Mouse (Mus musculus): ENCODE data around the gene Sik3.

Gene Sik3

DNA sequence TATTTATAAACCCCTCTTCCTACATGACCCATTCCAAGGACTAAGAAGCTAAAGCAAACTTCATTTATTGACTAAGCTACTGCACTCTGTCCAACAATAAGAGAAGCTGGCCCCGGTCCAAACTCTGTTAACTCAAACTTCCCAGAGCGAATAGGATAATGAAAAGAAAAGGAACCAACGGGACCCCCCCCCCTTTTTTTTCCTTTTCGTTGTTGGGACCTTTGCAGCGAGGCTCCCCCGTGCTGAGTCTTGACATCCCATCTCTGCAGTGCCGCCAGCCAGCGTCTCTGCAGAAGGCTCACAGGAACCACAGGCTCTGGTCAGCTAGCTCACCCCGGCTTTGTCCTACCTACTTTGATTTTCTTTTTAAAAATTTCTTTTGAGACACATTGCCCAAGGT, 3.2 kb downstream of the Sik3 start:
- DNase-seq (ENCODE audit: low read depth, low spot score): no peak

GRCm38 (mm10) chr9:46016417-46016816, 3.8 kb downstream of the Sik3 start:
- DNase-seq (ENCODE audit: low read depth, low spot score): no peak

GRCm38 (mm10) chr9:46018316-46018715, 5.7 kb downstream of the Sik3 start:
- no peak for DNase-seq (ENCODE audit: low read depth, low spot score)

- no peak for DNase-seq (ENCODE audit: low read depth, low spot score)
Observed at GRCm38 (mm10) chr9:46019975-46020374, 7.4 kb downstream of the Sik3 start.

- no peak for DNase-seq (ENCODE audit: low read depth, low spot score)
Observed at GRCm38 (mm10) chr9:46023591-46023990, 11.0 kb downstream of the Sik3 start.

GRCm38 (mm10) chr9:46026058-46026849, 13.6 kb downstream of the Sik3 start:
- no peak for DNase-seq (ENCODE audit: low read depth, low spot score)

DNA sequence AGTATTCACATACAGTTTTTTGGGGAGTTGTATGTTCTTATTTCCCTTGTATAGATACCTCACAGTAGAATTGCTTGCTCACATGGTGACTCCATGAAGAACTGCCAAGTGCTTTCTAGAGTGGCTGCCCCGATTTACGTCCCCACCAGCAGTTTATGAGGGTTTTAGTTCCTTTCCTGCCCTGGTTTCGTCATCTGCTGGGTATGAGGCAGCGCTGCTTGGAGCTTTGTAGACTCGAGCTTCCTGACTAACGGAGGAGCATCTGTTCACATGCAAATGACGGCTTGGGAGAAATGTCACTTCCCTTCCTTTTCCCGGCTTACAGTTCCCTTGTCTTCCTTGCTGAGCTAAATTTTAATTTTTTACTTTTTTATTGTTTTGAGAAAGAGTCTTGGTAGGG, 15.4 kb downstream of the Sik3 start:
- DNase-seq (ENCODE audit: low read depth, low spot score): peak; percentile 50

DNA sequence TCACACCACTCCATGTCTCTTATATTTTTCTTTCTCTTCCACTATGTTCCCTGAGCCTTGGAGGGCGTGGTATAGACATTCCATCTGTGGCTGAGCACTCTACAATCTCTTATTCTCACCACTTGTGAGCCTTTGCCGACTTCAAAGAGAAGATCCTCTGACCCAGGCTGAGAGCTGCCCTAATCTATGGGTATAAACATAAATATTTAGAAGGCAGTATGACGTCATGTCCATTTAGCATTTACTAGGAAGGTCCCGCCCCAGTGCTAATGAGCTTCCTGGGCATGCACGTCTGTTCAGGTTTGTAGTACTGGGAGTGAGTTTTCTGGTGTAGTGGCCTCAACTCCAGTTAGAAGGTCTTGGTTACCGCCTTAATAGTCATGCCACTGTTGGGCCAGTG, 16.9 kb downstream of the Sik3 start:
- peak; percentile 73 for DNase-seq (ENCODE audit: low read depth, low spot score)

DNA sequence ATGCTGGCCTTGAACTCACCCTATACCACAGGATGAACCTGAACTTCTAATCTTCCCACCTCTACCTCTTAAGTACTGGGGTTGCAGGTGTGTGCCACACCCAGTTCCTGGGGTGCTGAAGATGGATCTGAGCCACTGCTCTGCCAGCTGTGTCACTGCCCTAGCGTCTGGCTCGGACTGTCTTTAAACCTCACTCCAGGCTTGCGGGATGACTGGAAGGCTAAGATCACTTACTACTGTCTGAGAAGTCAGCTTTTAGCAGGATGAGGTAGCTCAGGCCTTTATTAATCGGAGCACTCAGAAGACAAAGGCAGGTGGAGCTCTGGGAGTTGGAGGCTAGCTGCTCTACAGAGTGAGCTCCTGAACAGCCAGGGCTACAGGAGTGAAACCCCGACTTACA, 17.6 kb downstream of the Sik3 start:
- peak; percentile 73 for DNase-seq (ENCODE audit: low read depth, low spot score)

DNA sequence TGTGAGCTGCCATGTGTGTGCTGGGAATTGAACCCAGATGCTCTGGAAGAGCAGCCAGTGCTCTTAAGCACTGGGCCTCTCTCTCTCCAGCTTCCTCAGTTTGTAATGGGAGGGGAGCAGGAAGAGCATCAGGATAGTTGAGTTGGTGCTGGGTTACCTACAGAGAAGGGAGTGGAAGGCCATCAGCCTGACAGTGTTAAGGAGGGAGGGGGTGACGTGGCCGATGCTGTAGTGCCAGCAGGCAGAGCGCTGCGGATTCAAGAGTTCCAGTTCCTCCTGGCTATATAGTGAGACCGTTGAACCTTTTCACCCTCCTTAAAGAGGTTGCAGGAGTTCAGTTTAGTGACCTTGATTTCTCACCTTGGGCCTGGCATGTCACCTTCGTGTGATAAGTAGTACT, 18.3 kb downstream of the Sik3 start:
- DNase-seq (ENCODE audit: low read depth, low spot score): peak; percentile 47

GRCm38 (mm10) chr9:46032190-46032589, 19.6 kb downstream of the Sik3 start:
- no peak for DNase-seq (ENCODE audit: low read depth, low spot score)

GRCm38 (mm10) chr9:46033058-46033457, 20.4 kb downstream of the Sik3 start:
- DNase-seq (ENCODE audit: low read depth, low spot score): no peak

DNA sequence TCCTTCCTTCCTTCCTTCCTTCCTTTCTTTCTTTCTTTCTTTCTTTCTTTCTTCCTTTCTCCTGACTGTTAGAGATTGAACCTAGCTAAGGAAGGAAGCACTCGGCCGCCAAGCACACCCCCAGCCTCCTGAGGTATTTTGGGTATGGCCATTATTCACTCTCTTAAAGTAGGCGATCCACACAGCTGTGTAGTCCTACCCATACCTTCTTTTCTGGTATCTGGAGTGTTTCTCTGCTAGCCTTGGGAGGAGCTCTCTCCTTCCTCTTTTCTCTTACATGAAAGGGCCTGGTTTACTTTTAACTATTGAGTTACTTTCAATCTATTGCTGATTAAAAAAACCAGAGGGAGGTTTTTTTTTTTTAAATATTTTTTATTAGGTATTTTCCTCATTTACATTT, 21.2 kb downstream of the Sik3 start:
- no peak for DNase-seq (ENCODE audit: low read depth, low spot score)

DNA sequence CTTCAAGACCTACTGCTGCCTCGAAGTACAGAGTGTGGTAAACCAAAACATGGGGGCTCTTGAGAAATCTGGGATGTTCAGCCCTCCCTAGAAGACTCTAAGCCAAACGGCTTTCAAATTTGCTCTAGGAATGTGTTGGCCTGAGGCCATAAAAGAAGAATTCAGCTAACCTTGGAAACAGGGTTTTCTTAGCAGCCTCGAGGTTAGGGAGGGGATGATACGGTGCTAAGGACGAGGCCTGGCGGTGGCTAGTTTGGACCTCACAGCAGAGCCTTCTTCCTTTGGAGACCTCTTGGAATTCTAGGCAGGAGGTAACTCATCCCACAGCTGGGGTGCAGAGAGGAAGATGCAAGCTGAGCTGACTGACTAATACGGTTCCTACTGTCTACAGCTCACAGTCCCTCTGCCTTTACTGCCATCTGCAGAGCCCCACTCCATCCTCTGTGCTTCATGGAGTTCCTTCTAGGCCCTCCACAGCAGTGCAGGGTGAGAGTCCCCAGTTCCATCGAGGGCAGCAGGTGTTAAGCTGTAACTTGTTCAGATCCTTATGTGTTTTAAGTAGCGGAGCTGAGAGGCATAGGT, 22.8 kb downstream of the Sik3 start:
- DNase-seq (ENCODE audit: low read depth, low spot score): peak; percentile 59

DNA sequence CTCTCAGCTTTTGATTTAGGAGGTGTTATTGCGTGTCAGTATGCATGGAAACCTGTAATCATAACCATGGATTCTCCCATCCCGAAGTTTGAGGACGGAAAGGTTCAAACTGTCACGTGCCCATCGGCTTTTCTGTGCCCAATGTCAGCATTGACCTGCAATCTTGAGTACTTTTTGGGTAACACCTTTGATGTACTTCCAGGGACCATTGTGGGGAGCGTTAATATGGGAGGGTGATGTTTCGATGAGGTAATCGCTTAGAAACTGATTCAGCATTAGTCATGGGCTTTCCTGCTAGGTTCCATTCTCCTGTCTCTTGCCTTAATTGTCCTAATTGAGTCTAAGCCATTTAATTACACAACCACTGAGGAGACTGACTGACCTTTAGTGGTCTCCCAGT, 24.3 kb downstream of the Sik3 start:
- DNase-seq (ENCODE audit: low read depth, low spot score): no peak

DNA sequence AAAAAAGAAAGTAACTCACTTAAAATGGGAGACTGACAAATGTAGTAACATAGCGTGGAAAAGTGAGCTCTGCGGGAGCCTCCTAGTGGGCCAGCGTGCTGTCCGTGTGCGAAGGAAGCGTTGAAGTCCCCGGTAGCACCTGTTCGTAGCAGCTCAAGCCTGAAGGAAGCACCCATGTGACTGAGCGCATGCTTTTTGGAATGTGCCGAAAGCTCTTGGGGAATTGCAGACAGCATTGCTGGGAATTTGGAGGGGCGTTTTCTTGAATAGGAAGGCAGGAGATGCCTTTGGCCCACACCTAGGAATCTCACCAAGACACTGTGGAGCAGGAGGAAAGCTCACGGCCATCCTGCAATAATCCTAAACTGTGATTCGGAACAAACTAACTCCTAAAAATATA, 26.2 kb downstream of the Sik3 start:
- no peak for DNase-seq (ENCODE audit: low read depth, low spot score)

DNA sequence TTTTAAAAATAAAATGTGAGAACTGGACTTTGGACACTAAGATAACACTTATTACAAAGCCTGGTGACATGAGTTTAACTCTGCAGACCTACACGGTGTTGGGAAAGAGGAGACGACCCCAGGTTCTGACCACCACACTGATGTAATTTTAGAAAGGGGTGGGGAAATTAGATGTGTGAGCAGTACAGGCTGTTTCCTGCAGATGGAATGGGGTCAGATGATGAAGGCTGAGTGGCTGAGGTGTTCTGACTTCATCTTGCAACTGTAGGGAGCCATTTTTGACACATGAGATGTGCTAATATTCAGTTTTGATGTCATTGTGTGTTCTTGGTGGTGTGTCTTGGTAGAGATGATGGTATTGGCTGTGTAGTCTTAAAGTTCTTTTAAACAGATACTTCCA, 28.6 kb downstream of the Sik3 start:
- no peak for DNase-seq (ENCODE audit: low read depth, low spot score)

GRCm38 (mm10) chr9:46042387-46042786, 29.8 kb downstream of the Sik3 start:
- no peak for DNase-seq (ENCODE audit: low read depth, low spot score)

- no peak for DNase-seq (ENCODE audit: low read depth, low spot score)
Observed at GRCm38 (mm10) chr9:46043626-46044025, 31.0 kb downstream of the Sik3 start.

DNA sequence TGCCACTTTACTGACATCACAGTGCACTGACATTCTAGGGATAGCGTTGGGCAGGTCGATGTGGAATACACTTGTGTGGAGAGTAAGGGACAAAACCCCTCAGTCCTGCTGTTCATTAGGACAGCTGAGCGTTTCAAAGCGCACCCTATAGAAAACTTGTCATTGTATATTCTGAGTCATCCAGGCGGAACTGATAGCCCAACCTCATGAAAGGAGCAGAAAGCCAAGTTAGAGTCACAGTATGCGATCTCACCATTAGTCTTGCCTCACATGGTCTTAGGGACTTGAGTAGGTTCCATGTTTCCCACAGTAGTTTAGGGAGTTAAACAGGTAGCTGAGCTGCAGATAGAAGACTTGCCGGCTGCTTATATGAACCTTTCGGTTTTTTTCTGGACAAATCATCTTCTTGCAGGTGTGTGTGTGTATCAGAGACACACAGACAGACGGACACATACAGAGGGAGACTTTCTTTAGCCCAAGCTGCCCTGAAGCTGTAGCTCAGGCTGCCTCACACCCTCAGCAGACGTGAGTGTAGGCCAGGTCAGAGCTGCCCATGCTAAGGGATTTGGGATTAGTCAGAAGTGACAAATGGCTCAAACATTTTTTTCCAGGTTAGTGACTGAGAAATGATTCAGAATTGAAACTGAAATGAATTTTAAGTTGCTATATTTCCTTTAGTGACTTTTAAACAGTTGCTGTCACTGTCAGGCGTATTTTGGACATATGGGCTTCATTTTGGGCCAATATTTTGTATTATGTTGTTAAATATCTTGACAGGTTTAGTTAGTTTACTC, 34.3 kb downstream of the Sik3 start:
- no peak for DNase-seq (ENCODE audit: low read depth, low spot score)

DNA sequence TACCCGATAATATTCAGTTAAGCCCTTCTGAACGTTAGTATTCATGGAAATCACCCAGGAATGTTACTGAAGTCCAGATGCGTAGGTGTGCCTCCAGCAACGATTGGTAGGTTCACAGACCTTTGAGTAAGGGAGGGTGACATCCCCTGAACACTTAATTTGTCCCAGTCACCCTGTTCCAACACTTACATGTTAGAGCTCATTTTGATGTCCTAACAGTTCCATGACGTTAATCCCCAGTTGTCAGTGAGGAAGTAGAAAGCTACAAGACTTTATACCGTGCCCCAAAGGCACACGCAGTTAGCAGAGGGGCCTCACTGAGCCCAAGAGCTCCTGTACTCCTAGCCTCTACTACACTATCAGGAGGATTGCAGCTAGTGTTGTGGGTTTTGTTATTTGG, 36.9 kb downstream of the Sik3 start:
- no peak for DNase-seq (ENCODE audit: low read depth, low spot score)

GRCm38 (mm10) chr9:46050203-46050602, 37.6 kb downstream of the Sik3 start:
- no peak for DNase-seq (ENCODE audit: low read depth, low spot score)

Measured in ES-CJ7 (cell line).